In genomic region chrX:12087511-12088300, GRCm38 (mm10) we compare ENCODE assay signal across 8 mouse cellular contexts.
DNase-seq lines count a peak whose midpoint lies in the region; ATAC-seq and TF ChIP-seq lines count a peak whose summit lies in the region.

No protein-coding gene starts in this region.

- ATAC-seq in Patski, result peak; percentile 40
- ATAC-seq in erythroblast, adult 5-6 weeks (replicated peaks; ENCODE audit: low FRiP score, poor library complexity, severe bottlenecking), result 0 out of 2 replicates have a peak, but pooled peaks have one; percentile 50
- 0 out of 2 replicates have a peak, but pooled peaks have one; percentile 7 for ATAC-seq in heart, embryonic 16.5 days (replicated peaks; ENCODE audit: extremely low read depth, insufficient read depth, low FRiP score)

- no peaks in the 10 kb centered on the region for H3K9me3 ChIP-seq in heart, embryonic 16.5 days (replicated peaks; ENCODE audit: control insufficient read depth, low read length)

- in situ Hi-C loops in Patski (cut with MboI; ENCODE audit: low pct_unique_long_range_greater_than_20kb), result no loop called here

- H3K4me3 ChIP-seq in heart, embryonic 16.5 days (ENCODE audit: low read length), result peak overlapping the region; percentile 55
- peak overlapping the region; percentile 97 for H3K4me3 ChIP-seq in small intestine, adult 2 months (ENCODE audit: low read depth, low read length)

- POLR2A ChIA-PET in Patski (lab: Charles Lee), result interaction anchor here (1.3 to 2.0 kb wide), 2 partner anchors 36 to 40 kb away, joined by 3 to 7 read pairs; no protein-coding TSS in a partner anchor

- H3K4me2 ChIP-seq in heart, embryonic 16.5 days (ENCODE audit: low read depth, low read length), result peak overlapping the region; percentile 77

- DNase-seq in CD4-positive, CD25-positive, alpha-beta regulatory T cell, adult 2 months (ENCODE audit: low read depth, low spot score), result peak; percentile 72
- DNase-seq in Patski (ENCODE audit: low read depth, low spot score) (no peak), adipocyte (ENCODE audit: low spot score) (no peak)
- DNase-seq in kidney, postnatal 25 days, result peak; percentile 58 to 84
- DNase-seq in lung, postnatal 36 days, result peak; percentile 56

- CTCF ChIA-PET in Patski (lab: Charles Lee), result no interaction called here

- H3K27me3 ChIP-seq in Patski, result peaks cover 7% of the 10 kb centered on the region
- H3K27me3 ChIP-seq in heart, embryonic 16.5 days (ENCODE audit: control insufficient read depth, insufficient read depth, low read length), result peaks cover 70% of the 10 kb centered on the region
- no peaks in the 10 kb centered on the region; the same call in 1 of the 2 replicates for H3K27me3 ChIP-seq in small intestine, adult 2 months (ENCODE audit: control insufficient read depth, insufficient read depth, low read length)

- H3K4me1 ChIP-seq in heart, embryonic 16.5 days (ENCODE audit: control insufficient read depth, insufficient read depth, low read length), result peaks cover 31% of the 10 kb centered on the region
- H3K4me1 ChIP-seq in small intestine, adult 2 months (ENCODE audit: control insufficient read depth, insufficient read depth, insufficient read length, low read length), result peaks cover 18% of the 10 kb centered on the region

- no peak for TF ChIP-seq CTCF in Patski (IDR thresholded peaks at IDR 0.05)
- no peak for TF ChIP-seq CTCF in small intestine, adult 2 months (IDR thresholded peaks at IDR 0.05; ENCODE audit: extremely low read depth, insufficient read length, insufficient replicate concordance, low read depth, low read length)

- TF ChIP-seq POLR2A in small intestine, adult 2 months (IDR thresholded peaks at IDR 0.05; ENCODE audit: low read depth, low read length), result no peak

- no peaks in the 10 kb centered on the region for H3K36me3 ChIP-seq in heart, embryonic 16.5 days (ENCODE audit: control insufficient read depth, insufficient read depth)
- H3K36me3 ChIP-seq in small intestine, adult 2 months (ENCODE audit: control insufficient read depth, insufficient read depth, low read length), result no peaks in the 10 kb centered on the region

- peak overlapping the region; percentile 77 for H3K9ac ChIP-seq in heart, embryonic 16.5 days (ENCODE audit: low read length)

- WGBS in heart, embryonic 16.5 days, result under 1% methylated on average over 47 of the region's 55 CpGs
- 5% methylated on average over 54 of the region's 55 CpGs for WGBS in small intestine, adult 2 months

- H3K27ac ChIP-seq in heart, embryonic 16.5 days (ENCODE audit: low read length), result peak overlapping the region; percentile 95
- H3K27ac ChIP-seq in small intestine, adult 2 months (ENCODE audit: insufficient read depth, low read depth, low read length), result peak overlapping the region; percentile 78

Comparison
In these comparisons a context has a peak if more than half of its experiments do, and no peak if none do; other contexts are left out.
1. DNase-seq: peak in CD4-positive, CD25-positive, alpha-beta regulatory T cell, adult 2 months (single experiment), kidney, postnatal 25 days (2 of 2) and lung, postnatal 36 days (single experiment); none in Patski (single experiment) and adipocyte (single experiment).
2. Peak in every context shown above with its lines, with median percentiles within 50 percentile points of each other: ATAC-seq.